Mouse (Mus musculus) G1E (cell line): ENCODE data around the gene Stradb. TPM values are rescaled to one million over a fixed set of nuclear protein-coding genes. Genes with fewer than 3 reads are reported as not detected.

ENCODE experiments used
- ATAC-seq: 2 replicates; pipeline ENCODE4 v1.8.0; 2016; ENCODE audit warnings: mild to moderate bottlenecking; ENCODE audit not compliant: insufficient number of reproducible peaks, poor library complexity, low FRiP score, severe bottlenecking; ENCODE audit errors: extremely low read depth
- DNase-seq: peaks from one replicate; pipeline ENCODE4 v3.0.0; 2012; ENCODE audit warnings: low spot score
- H3K27me3 ChIP-seq: 2 replicates; pipeline ENCODE4 v1.6.1; 2012; ENCODE audit warnings: mild to moderate bottlenecking, low read length, inconsistent platforms; ENCODE audit not compliant: insufficient read depth
- H3K36me3 ChIP-seq: replicated peaks from 2 replicates; pipeline ENCODE3; 2012; ENCODE audit warnings: mild to moderate bottlenecking, inconsistent platforms
- H3K4me1 ChIP-seq: 2 replicates; pipeline ENCODE4 v1.6.1; 2012; ENCODE audit warnings: low read depth, low read length, inconsistent platforms, mixed read lengths; ENCODE audit not compliant: insufficient read depth
- H3K4me3 ChIP-seq: 2 replicates; pipeline ENCODE4 v1.5.1; 2012; ENCODE audit warnings: low read depth, mild to moderate bottlenecking, inconsistent platforms, low read length, moderate library complexity, mixed read lengths
- H3K9me3 ChIP-seq: replicated peaks from 2 replicates; pipeline ENCODE4 v1.6.1; 2012; ENCODE audit warnings: inconsistent platforms
- CTCF ChIP-seq: IDR thresholded peaks from 2 replicates; pipeline ENCODE4 v1.5.1; 2012; ENCODE audit warnings: low read depth, low read length, inconsistent platforms, mixed read lengths
- GATA1 ChIP-seq: IDR thresholded peaks from 2 replicates; pipeline ENCODE4 v1.6.1; 2012; ENCODE audit warnings: borderline replicate concordance, low read length, inconsistent platforms, mixed read lengths
- GATA2 ChIP-seq: IDR thresholded peaks from 2 replicates; pipeline ENCODE4 v1.6.1; 2012; ENCODE audit warnings: low read depth, low read length, inconsistent platforms, borderline replicate concordance
- POLR2AphosphoS5 ChIP-seq: IDR thresholded peaks from 2 replicates; pipeline ENCODE4 v1.6.1; 2012; ENCODE audit warnings: low read depth, low read length, inconsistent platforms; ENCODE audit not compliant: insufficient replicate concordance
- TAL1 ChIP-seq: conservative IDR thresholded peaks from 2 replicates; pipeline ENCODE4 v1.6.1; 2012; ENCODE audit warnings: low read depth, low read length, inconsistent platforms, mixed read lengths
- polyA plus RNA-seq: library from polyadenylated mRNA; stranded (reverse); fragments of >175 nt; gene quantifications from 2 replicates; pipeline ENCODE4 v1.2.3, GENCODE M21; 2012
- total RNA-seq, 2 experiments: library from RNA; stranded (forward) in 1 of 2; stranded (reverse) in 1 of 2; fragments of 200-1000 nt in 1 of 2; fragments of >200 nt in 1 of 2; fragmentation: Nextera tagmentation in 1 of 2; gene quantifications; 2 replicates each; pipeline ENCODE4 v1.2.3; 2014 to 2017

Gene Stradb
- total RNA-seq (2014; fragmentation: Nextera tagmentation) (82.2 and 115 TPM in 2 replicates), total RNA-seq (2017) (21.1 and 23.3 TPM in 2 replicates), polyA plus RNA-seq (4.8 and 6.3 TPM in 2 replicates)

GRCm38 (mm10) chr1:58973366-58974221, at the start of gene Stradb, which contains the start of gene Trak2:
TSS of gene Stradb (plus strand) at chr1:58973522.
TSS of gene Trak2 (minus strand) at chr1:58973430.
- H3K9me3 ChIP-seq: no peaks in the 10 kb centered on the region
- peaks cover 57% of the 10 kb centered on the region for H3K4me1 ChIP-seq
- peaks cover 23% of the 10 kb centered on the region for H3K36me3 ChIP-seq
- DNase-seq (peak; percentile 86), ATAC-seq (peak; percentile 82)
- H3K27me3 ChIP-seq: no peaks in the 10 kb centered on the region
- TF ChIP-seq TAL1 (no peak), GATA2 (no peak), CTCF (no peak), GATA1 (no peak), POLR2AphosphoS5 (no peak)
- peak within 1 kb of the TSS; percentile 79 for H3K4me3 ChIP-seq

GRCm38 (mm10) chr1:58926664-58927063, 46.7 kb upstream of the Stradb start:
- TF ChIP-seq TAL1 (no peak), POLR2AphosphoS5 (no peak), CTCF (no peak), GATA1 (no peak), GATA2 (no peak)
- ATAC-seq (no peak), DNase-seq (no peak)
- H3K27me3 ChIP-seq: no peaks in the 10 kb centered on the region
- H3K36me3 ChIP-seq: peaks cover 51% of the 10 kb centered on the region
- H3K9me3 ChIP-seq: no peaks in the 10 kb centered on the region
- H3K4me1 ChIP-seq: no peaks in the 10 kb centered on the region
- no peak overlapping the region for H3K4me3 ChIP-seq

- ATAC-seq: no peak
- TF ChIP-seq TAL1 (no peak), GATA2 (no peak), POLR2AphosphoS5 (no peak), CTCF (no peak), GATA1 (no peak)
Observed at GRCm38 (mm10) chr1:58936746-58937605, 36.3 kb upstream of the Stradb start.

GRCm38 (mm10) chr1:58937606-58938099, 35.7 kb upstream of the Stradb start:
- H3K4me3 ChIP-seq: no peak overlapping the region
- H3K36me3 ChIP-seq: peaks cover 30% of the 10 kb centered on the region
- ATAC-seq: no peak
- H3K27me3 ChIP-seq: no peaks in the 10 kb centered on the region
- no peak for DNase-seq
- H3K4me1 ChIP-seq: peaks cover 13% of the 10 kb centered on the region
- TF ChIP-seq GATA2 (no peak), CTCF (no peak), GATA1 (no peak), TAL1 (no peak), POLR2AphosphoS5 (no peak)
- H3K9me3 ChIP-seq: no peaks in the 10 kb centered on the region

More at GRCm38 (mm10) chr1:58936746-58937605, 36.3 kb upstream of the Stradb start:
- H3K4me3 ChIP-seq: no peak overlapping the region
- peaks cover 30% of the 10 kb centered on the region for H3K36me3 ChIP-seq
- no peak for DNase-seq
- no peaks in the 10 kb centered on the region for H3K9me3 ChIP-seq
- H3K4me1 ChIP-seq: peaks cover 13% of the 10 kb centered on the region
- H3K27me3 ChIP-seq: no peaks in the 10 kb centered on the region

GRCm38 (mm10) chr1:58945523-58945922, 27.8 kb upstream of the Stradb start:
- ATAC-seq: no peak
- Histone ChIP-seq H3K36me3 (peaks cover 44% of the 10 kb centered on the region), H3K27me3 (no peaks in the 10 kb centered on the region), H3K4me3 (no peak overlapping the region), H3K9me3 (no peaks in the 10 kb centered on the region), H3K4me1 (peaks cover 22% of the 10 kb centered on the region)
- DNase-seq: no peak
- TF ChIP-seq GATA2 (no peak), GATA1 (no peak), TAL1 (no peak), POLR2AphosphoS5 (no peak), CTCF (no peak)
